Comparison of ENCODE assay signal across 8 mouse cellular contexts in the genomic region with DNA sequence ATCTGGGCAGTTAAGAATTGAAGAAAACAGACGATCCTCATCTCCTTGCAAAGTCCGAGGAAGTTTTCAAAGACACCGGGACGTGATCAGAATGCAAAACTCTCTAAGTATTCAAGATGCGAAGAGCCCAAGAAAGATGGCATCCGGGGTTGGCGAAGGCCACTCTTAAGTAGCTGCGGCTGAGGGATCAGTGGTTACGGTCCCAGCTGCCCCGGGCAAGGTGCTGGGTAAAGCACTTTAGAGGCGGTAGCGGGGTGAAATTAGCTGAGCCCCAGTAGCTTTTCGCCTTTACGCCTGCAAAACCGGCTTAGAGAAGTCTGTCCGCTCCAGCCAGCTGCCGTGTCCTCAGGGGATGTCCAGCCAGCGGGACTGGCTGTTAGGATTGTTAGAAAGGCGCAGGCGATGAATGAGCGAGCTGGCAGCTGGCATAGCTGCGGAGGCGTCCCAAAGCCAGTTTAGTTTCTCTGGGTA. TPM values are rescaled to one million over a fixed set of nuclear protein-coding genes. Genes with fewer than 3 reads are reported as not detected.
A peak's percentile ranks its signal among the peaks of the same experiment; 100 is the strongest.
DNase-seq lines count a peak whose midpoint lies in the region; ATAC-seq and TF ChIP-seq lines count a peak whose summit lies in the region.

No protein-coding gene starts in this region.

- no peak for TF ChIP-seq CTCF in liver, adult 2 months (IDR thresholded peaks at IDR 0.05; ENCODE audit: low read depth, low read length)

- DNase-seq in cerebellum, adult 11 months: no peak
- peak; percentile 10 for DNase-seq in liver, adult 2 months (ENCODE audit: extremely low read depth, low read depth, low spot score)
- DNase-seq in neural tube, embryonic 10.5 days (ENCODE audit: extremely low spot score, low spot score): peak; percentile 72
- DNase-seq in T-cell, adult 2 months (ENCODE audit: low spot score): no peak

- ATAC-seq in cerebellum, adult (ENCODE audit: insufficient number of reproducible peaks, low FRiP score, low TSS enrichment): 0 out of 2 replicates have a peak, but pooled peaks have one; percentile 28
- no peak for ATAC-seq in embryonic facial prominence, embryonic 12.5 days (ENCODE audit: insufficient number of reproducible peaks, insufficient read depth, low FRiP score, low TSS enrichment)
- ATAC-seq in heart, embryonic 13.5 days (ENCODE audit: extremely low read depth, insufficient number of reproducible peaks, low FRiP score, low TSS enrichment): no peak
- ATAC-seq in kidney, embryonic 16.5 days (ENCODE audit: low FRiP score, low TSS enrichment): no peak

- H3K4me2 ChIP-seq in embryonic facial prominence, embryonic 12.5 days (replicated peaks): peak overlapping the region; percentile 97
- H3K4me2 ChIP-seq in heart, embryonic 13.5 days: peak overlapping the region; percentile 94
- H3K4me2 ChIP-seq in kidney, embryonic 16.5 days (replicated peaks; ENCODE audit: low read depth, low read length): peak overlapping the region; percentile 88

- WGBS in embryonic facial prominence, embryonic 12.5 days: under 1% methylated on average over 23 of the region's 23 CpGs
- WGBS in heart, embryonic 13.5 days: 1% methylated on average over 23 of the region's 23 CpGs
- under 1% methylated on average over 23 of the region's 23 CpGs for WGBS in kidney, embryonic 16.5 days
- WGBS in liver, adult 2 months: 2% methylated on average over 23 of the region's 23 CpGs

- no peaks in the 10 kb centered on the region for H3K4me1 ChIP-seq in embryonic facial prominence, embryonic 12.5 days
- H3K4me1 ChIP-seq in heart, embryonic 13.5 days: peaks cover 8% of the 10 kb centered on the region
- peaks cover 9% of the 10 kb centered on the region for H3K4me1 ChIP-seq in kidney, embryonic 16.5 days (ENCODE audit: insufficient read depth, low read length)
- H3K4me1 ChIP-seq in liver, adult 2 months (ENCODE audit: control insufficient read depth, insufficient read depth, low read length): peaks cover 4% of the 10 kb centered on the region; the same call in 1 of the 2 replicates

- 0 out of 2 replicates have a peak, but pooled peaks cover 2% of the 10 kb centered on the region for H3K9me3 ChIP-seq in embryonic facial prominence, embryonic 12.5 days
- H3K9me3 ChIP-seq in heart, embryonic 13.5 days: peaks cover 7% of the 10 kb centered on the region; the same call in 1 of the 2 replicates
- peaks cover 2% of the 10 kb centered on the region; the same call in 1 of the 2 replicates for H3K9me3 ChIP-seq in kidney, embryonic 16.5 days (ENCODE audit: low read length)

- H3K27me3 ChIP-seq in embryonic facial prominence, embryonic 12.5 days: peaks cover 8% of the 10 kb centered on the region
- H3K27me3 ChIP-seq in heart, embryonic 13.5 days (replicated peaks): peaks cover 20% of the 10 kb centered on the region
- peaks cover 11% of the 10 kb centered on the region for H3K27me3 ChIP-seq in kidney, embryonic 16.5 days (ENCODE audit: insufficient read depth, low read length)
- 0 out of 2 replicates have a peak, but pooled peaks cover 4% of the 10 kb centered on the region for H3K27me3 ChIP-seq in liver, adult 2 months (ENCODE audit: control insufficient read depth, insufficient read depth, low read length)

- no peaks in the 10 kb centered on the region for H3K36me3 ChIP-seq in embryonic facial prominence, embryonic 12.5 days
- H3K36me3 ChIP-seq in heart, embryonic 13.5 days: no peaks in the 10 kb centered on the region
- H3K36me3 ChIP-seq in kidney, embryonic 16.5 days (ENCODE audit: insufficient read depth, low read length): no peaks in the 10 kb centered on the region
- no peaks in the 10 kb centered on the region; the same call in 1 of the 2 replicates for H3K36me3 ChIP-seq in liver, adult 2 months (ENCODE audit: control insufficient read depth, insufficient read depth, low read length)

- no peak for TF ChIP-seq POLR2A in liver, adult 2 months (IDR thresholded peaks at IDR 0.05; ENCODE audit: extremely low read depth, insufficient read depth, low read length)

- H3K79me2 ChIP-seq in liver, adult 2 months (ENCODE audit: control insufficient read depth, insufficient read depth, low read length): no peaks in the 10 kb centered on the region

- peak overlapping the region; percentile 69 for H3K4me3 ChIP-seq in embryonic facial prominence, embryonic 12.5 days
- peak overlapping the region; percentile 72 for H3K4me3 ChIP-seq in heart, embryonic 13.5 days
- H3K4me3 ChIP-seq in kidney, embryonic 16.5 days (ENCODE audit: low read length): peak overlapping the region; percentile 61
- peak overlapping the region; percentile 96 for H3K4me3 ChIP-seq in liver, adult 2 months (ENCODE audit: insufficient read depth, low read depth, low read length)

- H3K27ac ChIP-seq in embryonic facial prominence, embryonic 12.5 days: peak overlapping the region; percentile 43; the same call in 1 of the 2 replicates
- 0 out of 2 replicates have a peak overlapping the region, but pooled peaks have one; percentile 8 for H3K27ac ChIP-seq in heart, embryonic 13.5 days (replicated peaks)
- H3K27ac ChIP-seq in kidney, embryonic 16.5 days (ENCODE audit: low read length): no peak overlapping the region
- peak overlapping the region; percentile 58; the same call in 1 of the 2 replicates for H3K27ac ChIP-seq in liver, adult 2 months (replicated peaks; ENCODE audit: insufficient read depth, low read depth, low read length)

- peak overlapping the region; percentile 43 for H3K9ac ChIP-seq in embryonic facial prominence, embryonic 12.5 days
- peak overlapping the region; percentile 75 for H3K9ac ChIP-seq in heart, embryonic 13.5 days
- peak overlapping the region; percentile 64 for H3K9ac ChIP-seq in kidney, embryonic 16.5 days (replicated peaks; ENCODE audit: low read length)
- H3K9ac ChIP-seq in liver, adult 2 months (ENCODE audit: low read depth, low read length): peak overlapping the region; percentile 89

RNA-seq across cellular contexts. Expression of a gene that starts 0.9 kb away (rescaled TPM):
- 8.2 and 8.9 TPM in 2 replicates for polyA plus RNA-seq in embryonic facial prominence, embryonic 12.5 days (2016; fragmentation: Nextera tagmentation; extraction: Ambion mirVana)
- 4.5 and 6.4 TPM in 2 replicates for polyA plus RNA-seq in heart, embryonic 13.5 days (2015; fragmentation: Nextera tagmentation; extraction: Ambion mirVana)
- 4.5 and 5.2 TPM in 2 replicates for polyA plus RNA-seq in kidney, embryonic 16.5 days (2015; fragmentation: Nextera tagmentation; extraction: Ambion mirVana)
- 5.0 and 9.8 TPM in 2 replicates for total RNA-seq in liver, adult 2 months (2014; rRNA removed)
- 2.3 and 2.4 TPM in 2 replicates for polyA plus RNA-seq in liver, adult 2 months (2012; rRNA removed)

RNA-seq across cellular contexts. Expression of a gene that starts 39.3 kb away (rescaled TPM):
- 43.6 and 45.0 TPM in 2 replicates for polyA plus RNA-seq in embryonic facial prominence, embryonic 12.5 days (2016; fragmentation: Nextera tagmentation; extraction: Ambion mirVana)
- polyA plus RNA-seq in heart, embryonic 13.5 days (2015; fragmentation: Nextera tagmentation; extraction: Ambion mirVana): 45.7 and 51.4 TPM in 2 replicates
- polyA plus RNA-seq in kidney, embryonic 16.5 days (2015; fragmentation: Nextera tagmentation; extraction: Ambion mirVana): 50.7 and 54.1 TPM in 2 replicates
- 36.9 and 40.1 TPM in 2 replicates for total RNA-seq in liver, adult 2 months (2014; rRNA removed)
- 47.8 and 55.9 TPM in 2 replicates for polyA plus RNA-seq in liver, adult 2 months (2012; rRNA removed)

RNA-seq across cellular contexts. Expression of a gene that starts 59.9 kb away (rescaled TPM):
- polyA plus RNA-seq in embryonic facial prominence, embryonic 12.5 days (2016; fragmentation: Nextera tagmentation; extraction: Ambion mirVana): 39.2 and 41.7 TPM in 2 replicates
- 28.0 and 30.1 TPM in 2 replicates for polyA plus RNA-seq in heart, embryonic 13.5 days (2015; fragmentation: Nextera tagmentation; extraction: Ambion mirVana)
- polyA plus RNA-seq in kidney, embryonic 16.5 days (2015; fragmentation: Nextera tagmentation; extraction: Ambion mirVana): 39.1 and 39.3 TPM in 2 replicates
- total RNA-seq in liver, adult 2 months (2014; rRNA removed): 32.3 and 36.4 TPM in 2 replicates
- 5.8 and 6.7 TPM in 2 replicates for polyA plus RNA-seq in liver, adult 2 months (2012; rRNA removed)

Comparison
In these comparisons a context has a peak if more than half of its experiments do, and no peak if none do; other contexts are left out.
1. DNase-seq: peak in liver, adult 2 months (single experiment) and neural tube, embryonic 10.5 days (single experiment); none in cerebellum, adult 11 months (single experiment) and T-cell, adult 2 months (single experiment).
2. Peak in every context shown above with its lines, with median percentiles within 50 percentile points of each other: H3K4me2 ChIP-seq, H3K4me3 ChIP-seq and H3K9ac ChIP-seq.